Mouse (Mus musculus) lung, embryonic 14.5 days (tissue): ENCODE data around the gene Myh8. TPM values are rescaled to one million over a fixed set of nuclear protein-coding genes. Genes with fewer than 3 reads are reported as not detected.
A peak's percentile ranks its signal among the peaks of the same experiment; 100 is the strongest.

Experiments
- ATAC-seq: fragments of 200-750 bp; cut with Nextera tagmentation; 2 replicates; pipeline ENCODE4 v1.8.0; 2017; ENCODE audit warnings: mild to moderate bottlenecking, moderate TSS enrichment, moderate library complexity; ENCODE audit not compliant: insufficient read depth
- DNase-seq: peaks from one replicate; pipeline ENCODE4 v3.0.0-alpha.2; 2015
- H3K27ac ChIP-seq: fragments of 300-500 bp; sonication (generic); 2 replicates; pipeline ENCODE4 v1.5.1; 2014; ENCODE audit warnings: low read depth, mild to moderate bottlenecking, moderate library complexity
- H3K27me3 ChIP-seq: fragments of 300-500 bp; sonication (generic); 2 replicates; pipeline ENCODE4 v1.6.1; 2014; ENCODE audit warnings: low read length, control low read depth; ENCODE audit not compliant: insufficient read depth
- H3K36me3 ChIP-seq: fragments of 300-500 bp; sonication (generic); 2 replicates; pipeline ENCODE4 v1.6.1; 2014; ENCODE audit warnings: control low read depth; ENCODE audit not compliant: insufficient read depth
- H3K4me1 ChIP-seq: fragments of 300-500 bp; sonication (generic); 2 replicates; pipeline ENCODE4 v1.6.1; 2014; ENCODE audit warnings: antibody characterized with exemption, control low read depth; ENCODE audit not compliant: insufficient read depth
- H3K4me2 ChIP-seq: fragments of 300-500 bp; sonication (generic); 2 replicates; pipeline ENCODE4 v1.6.1; 2014; ENCODE audit warnings: mild to moderate bottlenecking
- H3K4me3 ChIP-seq: fragments of 300-500 bp; sonication (generic); 2 replicates; pipeline ENCODE4 v1.5.1; 2014; ENCODE audit warnings: low read depth, low read length
- H3K9ac ChIP-seq: fragments of 300-500 bp; sonication (generic); 2 replicates; pipeline ENCODE4 v1.6.1; 2014
- H3K9me3 ChIP-seq: fragments of 300-500 bp; sonication (generic); 2 replicates; pipeline ENCODE4 v1.6.1; 2016; ENCODE audit warnings: low read depth, low read length, control low read depth
- CTCF ChIP-seq: IDR thresholded peaks from 2 replicates; pipeline ENCODE4 v1.5.1; 2016; ENCODE audit warnings: antibody characterized with exemption, low read depth
- WGBS: fragments of 180-500 bp; shearing (Covaris S2); extraction: QIAGEN DNeasy Blood & Tissue Kit; methylation state at CpG from one replicate; pipeline ENCODE4 v1.1.7; 2014; 5-methylcytosine and 5-hydroxymethylcytosine counted together
- polyA plus RNA-seq: library from polyadenylated mRNA; unstranded; fragments of >200 nt; fragmentation: Nextera tagmentation; extraction: Ambion mirVana; gene quantifications from 2 replicates; pipeline ENCODE4 v1.2.1, GENCODE M21; 2014

Myh8 gene
- polyA plus RNA-seq = 0.22 and 0.28 TPM in 2 replicates

DNA sequence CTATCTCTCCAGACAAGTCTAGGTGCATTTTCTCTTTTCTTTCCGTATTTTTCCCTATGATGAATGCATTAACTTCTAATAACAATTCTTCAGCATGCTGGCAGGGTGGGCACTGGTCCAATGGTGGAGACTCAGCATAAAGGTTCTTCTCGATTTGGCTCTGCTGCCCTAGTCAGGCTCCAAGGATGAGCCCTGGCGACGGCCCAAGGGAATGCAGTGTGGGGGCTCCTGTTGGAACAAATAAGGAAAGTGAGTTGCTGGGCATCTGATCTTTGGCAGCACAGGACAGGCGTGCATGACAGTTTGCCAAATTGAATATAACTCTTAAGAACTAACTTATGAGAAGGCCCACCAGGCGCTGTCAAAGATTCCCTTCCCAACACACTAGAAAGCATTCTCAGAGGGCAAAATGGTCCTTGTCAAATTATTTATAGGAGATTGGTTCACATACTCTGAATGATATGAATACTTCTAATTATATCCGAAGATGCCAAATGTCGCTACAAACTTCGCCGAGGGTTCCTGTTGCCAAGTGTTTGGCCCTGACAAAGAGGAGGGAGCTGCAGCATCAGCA lies at the start of gene Myh8:
Myh8 (plus strand) TSS at position 524 of the 574 bp plus-strand sequence.
- Histone ChIP-seq H3K4me2 (no peak within 1 kb of the TSS), H3K36me3 (no peaks in the 10 kb centered on the region), H3K9ac (no peak within 1 kb of the TSS), H3K4me3 (no peak within 1 kb of the TSS), H3K27me3 (no peaks in the 10 kb centered on the region), H3K9me3 (no peaks in the 10 kb centered on the region), H3K4me1 (no peaks in the 10 kb centered on the region), H3K27ac (no peak within 1 kb of the TSS)
- no peak for TF ChIP-seq CTCF
- 58% methylated on average over 10 of the region's 10 CpGs for WGBS
- ATAC-seq = no peak
- DNase-seq = peak; percentile 51

DNA sequence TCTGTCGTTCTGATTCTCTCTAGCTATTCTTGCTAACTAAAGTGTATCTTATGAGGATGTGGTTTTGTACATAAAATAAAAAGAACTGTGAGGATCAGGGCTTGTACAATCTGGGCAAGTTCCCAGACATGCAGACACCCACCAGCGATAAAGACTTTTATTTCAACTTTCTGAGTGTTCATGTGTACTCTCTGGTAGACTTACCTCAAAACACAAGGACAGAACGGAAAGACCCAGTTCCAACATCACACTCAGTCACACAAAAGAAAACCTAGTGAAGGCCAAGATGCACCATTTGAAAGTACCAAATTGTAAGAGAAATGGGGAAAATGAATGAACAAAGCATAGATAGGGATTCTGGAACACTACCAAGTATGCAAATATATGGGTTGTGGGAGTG lies 48.2 kb upstream of the Myh8 start:
- WGBS = 73% methylated on average over 3 of the region's 3 CpGs
- Histone ChIP-seq H3K4me2 (no peak overlapping the region), H3K9me3 (no peaks in the 10 kb centered on the region), H3K9ac (no peak overlapping the region), H3K4me3 (no peak overlapping the region), H3K27ac (no peak overlapping the region), H3K4me1 (no peaks in the 10 kb centered on the region), H3K36me3 (no peaks in the 10 kb centered on the region), H3K27me3 (no peaks in the 10 kb centered on the region)
- TF ChIP-seq CTCF = no peak
- DNase-seq = peak; percentile 5
- no peak for ATAC-seq

DNA sequence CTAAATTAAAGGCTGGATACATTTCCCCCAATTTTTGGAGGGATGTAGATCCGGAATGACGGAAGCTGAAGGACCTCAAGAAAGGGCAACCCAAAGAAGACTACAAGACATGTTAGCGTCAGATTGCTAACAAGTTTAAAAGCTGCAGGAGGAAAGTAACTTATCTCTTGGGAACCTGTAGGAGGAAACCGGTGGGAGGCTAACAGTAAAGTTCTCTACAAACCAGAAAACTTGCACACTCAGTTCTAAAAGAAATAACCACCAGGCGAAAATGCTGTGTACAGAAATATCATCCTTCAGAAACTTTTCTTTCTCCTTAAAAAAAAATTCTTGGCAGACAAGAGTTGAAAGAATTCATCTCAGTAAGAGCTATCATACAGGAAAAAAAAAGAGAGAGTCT lies 47.8 kb upstream of the Myh8 start:
- DNase-seq (peak; percentile 9), ATAC-seq (no peak)
- Histone ChIP-seq H3K4me2 (no peak overlapping the region), H3K4me1 (no peaks in the 10 kb centered on the region), H3K9ac (no peak overlapping the region), H3K27ac (no peak overlapping the region), H3K27me3 (no peaks in the 10 kb centered on the region), H3K4me3 (no peak overlapping the region), H3K36me3 (no peaks in the 10 kb centered on the region), H3K9me3 (no peaks in the 10 kb centered on the region)
- TF ChIP-seq CTCF = no peak
- 74% methylated on average over 5 of the region's 5 CpGs for WGBS

DNA sequence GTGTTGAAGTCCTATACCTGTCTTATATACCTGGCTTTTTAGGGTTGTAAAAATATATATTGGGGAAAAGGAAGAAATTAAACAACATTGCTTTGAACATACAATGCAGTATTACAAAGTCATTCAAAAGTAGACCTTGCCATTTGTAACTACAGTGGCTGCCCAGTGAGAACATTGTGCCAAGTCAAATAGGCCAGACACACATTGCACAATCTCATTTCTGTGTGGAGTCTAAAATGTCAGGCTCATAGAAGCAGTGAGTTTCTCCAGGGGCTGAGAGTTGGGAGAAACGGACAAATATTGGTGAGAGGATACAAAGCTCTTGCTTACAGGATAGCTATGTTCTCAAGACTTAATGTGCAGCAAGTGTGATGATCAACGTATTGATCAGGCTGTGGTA lies 47.0 kb upstream of the Myh8 start:
- Histone ChIP-seq H3K9me3 (no peaks in the 10 kb centered on the region), H3K27me3 (no peaks in the 10 kb centered on the region), H3K4me2 (no peak overlapping the region), H3K4me3 (no peak overlapping the region), H3K36me3 (no peaks in the 10 kb centered on the region), H3K27ac (no peak overlapping the region), H3K4me1 (no peaks in the 10 kb centered on the region), H3K9ac (no peak overlapping the region)
- TF ChIP-seq CTCF = no peak
- WGBS = 75% methylated on average over 2 of the region's 2 CpGs
- no peak for ATAC-seq
- peak; percentile 39 for DNase-seq

DNA sequence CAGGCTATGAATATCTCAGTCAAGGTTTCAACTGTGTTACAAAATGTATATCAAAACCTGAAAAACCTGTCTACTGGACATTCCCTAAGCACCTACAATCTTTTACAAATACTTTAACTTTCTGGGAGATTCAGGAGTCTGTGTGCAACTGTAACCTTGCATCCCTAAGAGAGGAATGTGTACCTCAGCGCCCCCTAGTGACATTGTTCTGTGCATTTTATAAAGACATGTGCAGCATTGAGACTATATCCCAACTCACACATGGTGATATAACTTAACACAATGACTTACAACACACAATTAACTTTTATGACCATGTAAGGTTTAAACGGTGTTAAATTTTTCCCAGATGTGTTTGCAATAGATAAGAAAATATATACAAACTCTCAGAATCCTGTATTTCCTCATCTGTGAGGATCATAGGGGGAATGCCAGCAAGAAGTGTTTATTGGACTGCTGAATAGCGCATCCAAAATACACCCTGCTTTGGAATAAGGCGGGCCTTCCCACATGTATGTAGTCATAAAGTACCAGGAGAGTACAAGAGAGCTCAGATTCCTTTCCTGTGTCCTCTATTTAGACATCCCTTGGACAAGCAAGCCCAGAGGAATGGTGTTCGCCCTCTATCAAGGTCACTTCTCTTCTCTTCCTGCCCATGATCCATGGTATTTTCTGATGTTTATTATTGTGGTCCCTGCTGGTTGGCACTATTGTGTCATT lies 41.1 kb upstream of the Myh8 start:
- H3K9me3 ChIP-seq = no peaks in the 10 kb centered on the region
- ATAC-seq (no peak), DNase-seq (peak; percentile 81)
- no peak overlapping the region for H3K9ac ChIP-seq
- 64% methylated on average over 5 of the region's 5 CpGs for WGBS
- H3K4me3 ChIP-seq = no peak overlapping the region
- H3K4me1 ChIP-seq = no peaks in the 10 kb centered on the region
- no peak overlapping the region for H3K27ac ChIP-seq
- H3K4me2 ChIP-seq = no peak overlapping the region
- no peaks in the 10 kb centered on the region for H3K36me3 ChIP-seq
- H3K27me3 ChIP-seq = no peaks in the 10 kb centered on the region
- TF ChIP-seq CTCF = peak; percentile 59

DNA sequence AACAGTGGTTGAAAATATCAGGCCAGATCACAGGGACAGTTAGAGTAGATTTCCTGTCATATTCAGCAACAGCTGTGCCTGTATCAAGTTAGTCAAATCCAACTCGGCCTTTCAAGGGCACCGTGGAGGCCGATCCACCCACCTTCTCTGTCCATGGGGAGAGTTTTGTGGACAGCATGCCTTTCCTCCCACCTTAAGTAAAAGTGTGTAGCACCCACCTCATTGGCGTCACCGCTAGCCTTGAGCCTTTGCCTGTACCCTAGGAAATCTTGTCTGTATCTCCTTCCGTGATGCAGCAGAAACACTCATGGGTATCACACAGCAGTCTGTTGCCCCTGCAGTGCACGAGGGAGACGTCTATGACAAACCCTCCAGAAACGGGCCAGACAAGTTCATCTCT lies 40.1 kb upstream of the Myh8 start:
- no peak overlapping the region for H3K9ac ChIP-seq
- no peak for TF ChIP-seq CTCF

DNA sequence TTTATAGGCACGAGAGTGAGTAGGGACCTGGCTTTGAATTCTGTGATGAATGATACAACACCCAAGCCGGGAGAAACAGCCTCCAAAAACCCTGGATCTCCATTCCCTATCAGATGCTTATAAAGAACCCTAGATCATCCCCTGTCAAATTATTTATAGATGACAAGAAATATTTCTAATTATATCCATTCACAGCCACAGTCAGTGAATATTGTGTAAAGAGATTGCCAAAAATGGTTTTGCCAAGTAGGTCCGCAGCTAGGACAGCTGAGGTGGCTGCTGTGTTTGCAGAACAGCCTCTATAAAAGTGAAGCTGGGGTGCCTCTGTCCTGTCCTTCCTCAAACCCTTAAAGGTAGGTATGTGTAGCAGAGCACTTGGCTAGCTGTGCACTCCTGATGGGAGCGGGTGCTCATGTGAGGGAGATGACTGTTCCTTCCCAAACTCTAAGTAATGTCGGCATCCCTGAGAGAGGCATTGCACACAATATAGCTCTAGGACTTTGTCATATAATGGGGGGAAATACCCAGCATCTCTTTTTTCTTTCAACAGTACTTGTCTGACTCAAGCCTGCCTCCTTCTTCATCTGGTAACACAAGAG lies 39.3 kb upstream of the Myh8 start, which contains the start of gene Myh4:
Myh4 (plus strand) TSS at position 549 of the 599 bp plus-strand sequence.
- no peak for TF ChIP-seq CTCF
- 71% methylated on average over 5 of the region's 5 CpGs for WGBS

More for the DNA sequence above, 40.1 kb upstream of the Myh8 start:
- Histone ChIP-seq H3K4me1 (no peaks in the 10 kb centered on the region), H3K4me2 (no peak overlapping the region), H3K4me3 (no peak overlapping the region), H3K27me3 (no peaks in the 10 kb centered on the region), H3K36me3 (no peaks in the 10 kb centered on the region), H3K9me3 (no peaks in the 10 kb centered on the region), H3K27ac (no peak overlapping the region)
- ATAC-seq (no peak), DNase-seq (no peak)
- 80% methylated on average over 9 of the region's 9 CpGs for WGBS

More for the DNA sequence above, 39.3 kb upstream of the Myh8 start, which contains the start of gene Myh4:
- Histone ChIP-seq H3K27me3 (no peaks in the 10 kb centered on the region), H3K4me3 (no peak within 1 kb of the TSS), H3K36me3 (no peaks in the 10 kb centered on the region), H3K27ac (no peak within 1 kb of the TSS), H3K9ac (no peak within 1 kb of the TSS), H3K4me2 (no peak within 1 kb of the TSS), H3K4me1 (no peaks in the 10 kb centered on the region), H3K9me3 (no peaks in the 10 kb centered on the region)
- no peak for ATAC-seq
- DNase-seq = no peak
